Mouse (Mus musculus) kidney, postnatal 36 days (tissue): ENCODE measurements around the gene Hoxb2.

Experiments
- DNase-seq, 2 experiments: peaks; one replicate each; pipeline ENCODE4 v3.0.0; 2021 to 2022; ENCODE audit warnings: mixed read lengths in 2 of 2

The Hoxb2 gene

GRCm38 (mm10) chr11:96316696-96317607 lies 33.4 kb upstream of the Hoxb2 start:
- DNase-seq = no peak

- no peak for DNase-seq
These were observed 32.5 kb upstream of the Hoxb2 start, which contains the start of gene Hoxb4 for GRCm38 (mm10) chr11:96317608-96318367. Hoxb4 (plus strand) TSS chr11:96318267.

GRCm38 (mm10) chr11:96318368-96319070 lies 31.8 kb upstream of the Hoxb2 start:
- peak; percentile 89 to 95 for DNase-seq

DNA sequence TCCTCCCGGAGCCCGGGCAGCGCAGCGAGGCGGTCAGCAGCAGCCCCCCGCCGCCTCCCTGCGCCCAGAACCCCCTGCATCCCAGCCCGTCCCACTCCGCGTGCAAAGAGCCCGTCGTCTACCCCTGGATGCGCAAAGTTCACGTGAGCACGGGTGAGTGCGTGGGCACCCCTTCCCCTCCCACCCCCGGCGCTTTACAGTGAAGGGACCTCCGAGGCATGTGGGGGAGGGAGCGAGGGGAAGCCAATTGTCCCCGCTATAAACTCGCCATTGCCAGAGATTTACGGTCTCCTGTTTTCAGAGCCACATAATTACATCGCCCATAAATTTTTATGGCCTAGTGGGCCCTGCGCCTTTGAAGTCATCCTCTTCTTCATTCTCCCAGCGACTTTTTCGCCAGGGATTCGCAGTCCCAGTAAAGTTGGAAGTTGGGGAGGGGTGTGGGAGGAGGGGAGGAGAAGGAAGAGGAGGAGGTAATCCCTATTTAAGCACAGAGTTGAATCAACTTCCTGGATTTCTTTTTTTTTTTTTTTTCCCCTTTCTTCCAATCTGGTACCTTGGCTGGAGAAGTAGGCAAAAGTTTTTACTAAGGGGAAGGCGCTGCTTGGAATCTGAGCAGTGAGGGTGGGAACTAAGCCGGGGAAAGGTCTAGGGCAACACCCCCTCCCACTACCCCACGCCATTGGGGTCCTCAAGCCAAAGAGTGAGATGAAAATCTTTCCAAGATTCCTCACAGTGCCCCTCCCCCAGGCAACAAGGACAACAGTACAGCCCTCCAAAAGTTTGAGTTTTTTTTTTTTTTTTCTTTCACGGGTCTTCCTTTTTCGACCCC lies 31.0 kb upstream of the Hoxb2 start:
- peak; percentile 61 to 66 for DNase-seq

DNA sequence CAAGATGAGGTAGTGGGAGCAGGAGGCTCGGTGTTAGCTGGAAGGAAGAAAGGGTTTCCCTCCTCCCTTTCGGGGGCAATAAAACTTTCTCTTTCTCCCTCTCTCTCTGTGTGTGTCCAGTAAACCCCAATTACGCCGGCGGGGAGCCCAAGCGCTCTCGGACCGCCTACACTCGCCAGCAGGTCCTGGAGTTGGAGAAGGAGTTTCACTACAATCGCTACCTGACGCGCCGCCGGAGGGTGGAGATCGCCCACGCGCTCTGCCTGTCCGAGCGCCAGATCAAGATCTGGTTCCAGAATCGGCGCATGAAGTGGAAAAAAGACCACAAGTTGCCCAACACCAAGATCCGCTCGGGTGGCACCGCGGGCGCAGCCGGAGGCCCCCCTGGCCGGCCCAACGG lies 30.4 kb upstream of the Hoxb2 start:
- DNase-seq = peak; percentile 76 to 78

DNA sequence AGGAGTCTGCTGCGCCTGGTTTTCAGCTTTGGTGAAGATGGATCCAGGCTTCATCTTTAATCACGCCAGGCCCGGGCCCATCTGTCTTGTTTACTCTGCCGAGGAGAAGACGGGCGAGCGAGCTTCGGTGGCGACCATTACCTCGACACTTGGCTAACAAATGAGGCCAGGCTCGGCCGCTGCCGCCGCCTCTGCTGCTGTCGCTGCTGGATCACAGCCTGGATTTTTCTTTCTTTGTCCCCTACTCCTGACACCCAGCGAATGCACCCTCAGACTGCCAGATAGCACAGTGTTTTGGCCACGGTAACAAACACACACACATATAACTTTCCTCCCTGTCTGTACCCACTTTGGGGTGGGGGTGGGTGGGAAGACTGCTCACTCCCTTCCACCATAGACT lies 29.6 kb upstream of the Hoxb2 start:
- peak in 1 of 2 experiments; percentile 59 for DNase-seq

- no peak for DNase-seq
These were observed 28.5 kb upstream of the Hoxb2 start for GRCm38 (mm10) chr11:96321846-96322245.

DNA sequence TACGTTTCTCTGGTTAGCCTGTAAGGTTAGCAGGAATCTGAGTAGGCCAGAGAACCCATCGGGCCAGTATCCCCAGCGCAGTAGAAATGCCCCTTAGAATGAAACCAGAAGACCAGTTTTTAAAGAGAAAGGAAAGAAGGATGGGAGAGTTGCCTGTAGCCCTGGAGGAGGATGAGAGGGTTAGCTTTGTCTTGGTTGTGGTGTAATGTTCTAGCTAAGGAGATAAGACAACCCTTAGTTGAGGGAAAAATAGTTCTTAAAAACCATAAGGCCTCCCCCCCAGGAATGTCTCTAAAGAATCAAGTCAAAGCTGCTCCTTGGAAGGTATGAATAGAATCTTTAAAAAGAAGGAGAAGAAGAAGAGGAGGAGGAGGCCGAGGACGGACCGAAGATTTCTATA lies 27.6 kb upstream of the Hoxb2 start:
- no peak for DNase-seq

GRCm38 (mm10) chr11:96323154-96323553 lies 27.2 kb upstream of the Hoxb2 start, which contains the start of gene Hoxb3:
Hoxb3 (plus strand) TSS chr11:96323326.
- DNase-seq = no peak

DNA sequence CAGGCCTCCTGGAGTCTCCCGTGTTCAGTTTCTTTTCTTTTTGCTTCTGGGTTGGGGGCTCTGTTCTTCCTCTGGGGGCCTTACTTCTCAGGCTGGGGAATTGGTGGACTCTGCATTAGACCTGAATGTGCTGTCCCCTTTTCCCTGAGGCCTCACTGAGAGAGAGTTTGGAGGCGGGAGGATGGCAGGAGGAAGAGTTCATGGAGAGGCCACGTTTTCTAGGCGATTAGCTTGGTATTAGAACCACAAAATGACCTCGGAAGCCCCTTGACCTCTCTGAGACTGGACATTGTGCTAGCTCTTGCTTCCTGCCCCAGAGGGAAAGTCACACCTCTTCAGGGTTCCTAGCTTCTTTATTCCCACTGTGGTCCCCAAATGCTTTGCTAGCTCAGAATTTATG lies 26.2 kb upstream of the Hoxb2 start:
- DNase-seq = no peak

DNA sequence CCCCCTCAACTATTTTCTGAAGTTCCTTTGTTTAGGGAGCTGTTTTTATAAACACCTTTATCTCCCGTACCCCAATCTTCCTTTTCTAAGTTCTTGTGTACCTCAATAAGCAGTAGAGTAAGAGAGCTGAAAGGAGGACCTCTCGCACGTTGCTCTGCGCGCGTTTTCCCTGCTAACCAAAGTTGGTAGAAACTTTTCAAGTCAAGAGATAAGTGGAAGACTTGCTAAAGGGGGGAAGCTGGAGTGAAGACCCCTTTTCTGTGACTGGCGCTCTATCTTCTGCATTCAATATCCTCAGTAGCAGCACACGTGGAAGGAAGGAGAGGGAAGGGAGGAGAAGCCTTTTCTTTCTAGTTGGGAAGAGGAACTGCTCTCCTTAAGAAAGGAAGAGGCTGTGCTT lies 25.4 kb upstream of the Hoxb2 start:
- no peak for DNase-seq

- DNase-seq = no peak
These were observed 24.5 kb upstream of the Hoxb2 start for GRCm38 (mm10) chr11:96325747-96326212.

DNA sequence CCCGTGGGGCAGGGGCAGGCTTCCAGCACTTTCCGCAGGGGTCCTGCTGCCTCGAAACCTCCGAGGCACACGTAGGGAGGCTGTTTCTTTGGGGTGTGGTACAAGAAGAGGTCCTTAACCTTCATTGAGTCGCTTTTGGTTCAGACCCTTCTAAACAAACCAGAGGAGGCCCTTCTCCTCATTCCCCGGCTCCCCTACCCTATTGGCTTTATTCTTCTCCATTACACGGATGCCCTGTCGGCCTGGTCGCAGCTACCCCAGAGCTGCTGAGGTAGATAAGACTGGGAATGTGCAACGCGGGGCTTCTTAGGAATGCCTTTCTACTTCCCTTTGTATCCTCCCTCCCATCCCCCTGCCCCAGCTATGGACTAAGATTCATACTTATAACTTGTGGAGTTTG lies 23.6 kb upstream of the Hoxb2 start:
- no peak for DNase-seq

DNA sequence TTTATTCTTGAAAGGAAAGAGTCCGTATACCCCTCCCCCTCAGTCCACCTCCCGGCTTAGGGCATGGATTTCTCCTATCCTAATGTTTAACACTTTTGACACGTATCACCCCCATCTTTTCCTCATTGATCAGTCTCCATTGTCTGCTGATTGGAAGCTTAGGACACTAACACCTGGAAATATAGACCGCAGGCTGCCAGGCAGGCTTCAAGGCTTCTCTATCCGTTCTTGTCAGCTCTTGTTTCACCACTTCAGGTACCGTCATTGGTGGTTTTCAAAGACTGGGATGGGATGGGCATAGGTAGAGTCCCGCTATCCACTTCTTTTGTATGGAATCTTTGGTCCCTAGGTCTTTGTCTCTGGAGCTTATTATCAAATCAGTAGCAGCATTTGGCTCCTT lies 23.2 kb upstream of the Hoxb2 start:
- DNase-seq = no peak

DNA sequence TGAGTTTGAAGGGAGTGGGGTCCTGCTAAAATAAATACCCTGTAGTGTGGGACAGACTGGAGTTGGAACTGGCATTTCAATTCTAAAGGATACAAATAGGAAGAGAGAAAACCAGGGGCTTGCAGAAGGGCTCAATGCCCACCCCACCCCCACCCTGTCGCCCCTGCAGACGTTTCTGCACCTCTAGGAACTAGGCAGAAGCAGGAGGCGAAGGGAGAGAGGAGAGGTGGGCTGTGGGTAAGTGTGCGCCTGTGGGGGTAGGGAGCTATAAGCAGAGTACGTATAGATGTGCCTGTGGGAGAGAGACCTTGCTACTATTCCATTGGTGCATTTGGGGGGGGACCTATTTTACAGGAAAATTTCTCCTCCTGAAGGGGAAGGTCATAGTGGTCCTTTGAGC lies 22.6 kb upstream of the Hoxb2 start:
- DNase-seq = no peak

GRCm38 (mm10) chr11:96328605-96329004 lies 21.7 kb upstream of the Hoxb2 start:
- DNase-seq = no peak

- no peak for DNase-seq
These were observed 18.2 kb upstream of the Hoxb2 start for GRCm38 (mm10) chr11:96332105-96332504.

DNA sequence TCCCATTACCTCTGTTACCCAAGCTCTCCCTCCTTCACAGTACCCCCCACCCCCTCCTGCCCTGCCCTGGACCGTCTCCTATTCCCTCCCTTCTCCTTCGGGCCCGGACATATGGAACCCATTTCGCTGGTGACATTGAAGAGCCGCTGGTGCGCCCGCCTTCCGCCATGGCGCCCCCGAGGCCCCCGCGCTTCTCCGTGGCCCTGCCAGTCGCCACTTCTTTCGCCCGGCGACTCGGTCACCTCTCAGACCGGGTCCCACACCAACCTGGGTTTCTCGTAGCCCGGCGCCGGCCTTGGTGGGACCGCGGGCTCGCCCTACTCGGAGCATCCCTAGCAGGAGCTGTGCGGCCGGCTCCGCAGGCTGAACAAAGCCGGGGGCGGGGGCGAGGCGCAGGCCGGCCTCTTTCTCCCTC lies 17.7 kb upstream of the Hoxb2 start:
- DNase-seq = no peak

DNA sequence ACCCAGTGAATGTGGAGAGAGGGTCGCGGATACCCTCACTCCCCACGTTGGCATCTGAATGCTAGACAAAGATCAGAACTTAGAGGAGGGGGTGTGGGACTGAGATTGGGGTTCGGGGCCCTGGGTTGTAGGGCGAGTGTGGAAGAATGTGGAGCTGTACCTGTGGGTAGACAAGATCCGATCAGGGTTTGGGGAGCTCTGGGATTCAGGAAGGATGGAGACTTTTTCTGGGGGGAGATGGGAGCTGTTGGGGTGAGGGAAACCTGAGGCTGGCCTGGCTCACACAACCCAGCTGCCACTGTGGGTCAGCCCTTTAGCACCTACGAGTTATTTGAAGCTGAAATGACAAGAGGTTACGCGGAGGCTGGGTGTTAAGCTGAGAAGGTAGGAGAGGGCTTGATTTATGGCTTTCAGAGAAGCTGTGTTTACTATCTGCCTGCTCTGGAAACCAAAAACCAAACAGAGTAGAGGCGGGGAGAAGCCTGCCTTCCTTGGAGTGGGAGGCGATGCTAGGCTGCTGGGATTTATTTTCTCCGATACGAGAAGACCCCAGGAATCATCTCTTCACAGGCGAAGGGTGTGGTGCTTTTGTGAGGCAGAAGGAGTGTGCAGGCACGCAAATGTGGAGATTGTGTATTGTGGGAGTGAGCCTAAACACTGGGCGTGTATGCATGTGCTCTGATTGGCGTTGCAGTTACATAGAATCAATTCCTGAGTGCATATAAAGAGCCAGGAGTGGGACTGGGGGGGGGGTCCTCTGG lies 16.9 kb upstream of the Hoxb2 start:
- no peak for DNase-seq

GRCm38 (mm10) chr11:96334002-96334364 lies 16.3 kb upstream of the Hoxb2 start:
- no peak for DNase-seq

DNA sequence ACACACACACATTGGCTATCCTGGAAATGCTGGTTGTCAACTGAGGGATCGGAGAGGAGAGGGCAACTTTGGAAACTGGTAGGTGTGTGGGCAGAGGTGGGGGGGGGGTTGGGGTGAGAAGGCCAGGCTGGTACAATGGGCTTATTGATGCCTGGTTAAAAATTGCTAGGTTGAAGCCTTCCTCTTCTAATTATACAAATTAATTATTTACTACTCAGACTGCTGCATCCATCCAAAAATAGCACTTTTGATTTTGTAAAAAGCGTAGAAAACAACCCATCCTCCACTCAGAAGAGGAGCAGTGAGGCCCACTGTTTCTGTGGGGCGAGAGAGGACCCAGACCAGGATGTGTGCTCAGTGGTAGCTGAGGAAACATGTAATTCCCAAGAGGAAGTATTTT lies 15.3 kb upstream of the Hoxb2 start:
- no peak for DNase-seq
